Mouse (Mus musculus) heart, embryonic 11.5 days (tissue): ENCODE data around the gene Mcu. TPM values are rescaled to one million over a fixed set of nuclear protein-coding genes. Genes with fewer than 3 reads are reported as not detected.

ENCODE experiments used
- ATAC-seq: fragments of 200-750 bp; cut with Nextera tagmentation; replicated peaks from 2 replicates; pipeline ENCODE4 v1.8.0; 2017; ENCODE audit warnings: moderate library complexity; ENCODE audit not compliant: insufficient number of reproducible peaks, low FRiP score, low TSS enrichment
- H3K27ac ChIP-seq: fragments of 300-500 bp; sonication (generic); 2 replicates; pipeline ENCODE4 v1.5.1; 2014; ENCODE audit warnings: mild to moderate bottlenecking, low read depth, low read length
- H3K27me3 ChIP-seq: fragments of 300-500 bp; sonication (generic); 2 replicates; pipeline ENCODE4 v1.6.1; 2014; ENCODE audit warnings: mild to moderate bottlenecking, low read length, mixed read lengths; ENCODE audit not compliant: control insufficient read depth, insufficient read depth
- H3K36me3 ChIP-seq: fragments of 300-500 bp; sonication (generic); 2 replicates; pipeline ENCODE4 v1.6.1; 2014; ENCODE audit warnings: mild to moderate bottlenecking, low read length, moderate library complexity, mixed read lengths; ENCODE audit not compliant: control insufficient read depth, insufficient read depth
- H3K4me1 ChIP-seq: fragments of 300-500 bp; sonication (generic); 2 replicates; pipeline ENCODE4 v1.6.1; 2014; ENCODE audit warnings: low read length; ENCODE audit not compliant: control insufficient read depth, insufficient read depth
- H3K4me2 ChIP-seq: fragments of 300-500 bp; sonication (generic); 2 replicates; pipeline ENCODE4 v1.6.1; 2014; ENCODE audit warnings: mild to moderate bottlenecking, moderate library complexity
- H3K4me3 ChIP-seq: fragments of 300-500 bp; sonication (generic); 2 replicates; pipeline ENCODE4 v1.5.1; 2014; ENCODE audit warnings: low read depth, low read length
- H3K9ac ChIP-seq: fragments of 300-500 bp; sonication (generic); 2 replicates; pipeline ENCODE4 v1.6.1; 2014; ENCODE audit warnings: mild to moderate bottlenecking, low read depth, low read length, moderate library complexity
- H3K9me3 ChIP-seq: fragments of 300-500 bp; sonication (generic); replicated peaks from 2 replicates; pipeline ENCODE4 v1.6.1; 2016; ENCODE audit warnings: low read length; ENCODE audit not compliant: control insufficient read depth
- WGBS: fragments of 180-500 bp; shearing (Covaris S2); extraction: QIAGEN DNeasy Blood & Tissue Kit; methylation state at CpG from one replicate; pipeline ENCODE4 v1.1.7; 2014; ENCODE audit not compliant: insufficient replicate concordance; 5-methylcytosine and 5-hydroxymethylcytosine counted together
- polyA plus RNA-seq: library from polyadenylated mRNA; unstranded; fragments of >200 nt; fragmentation: Nextera tagmentation; extraction: Ambion mirVana; gene quantifications from 2 replicates; pipeline ENCODE4 v1.2.1, GENCODE M21; 2014

Gene Mcu
- polyA plus RNA-seq, 1 experiment from 2014 or later = 28.5 TPM

GRCm38 (mm10) chr10:59446911-59447437 is 169.5 kb downstream of the Mcu start:
- Histone ChIP-seq H3K4me3 (no peak overlapping the region), H3K4me1 (peaks cover 32% of the 10 kb centered on the region), H3K36me3 (no peaks in the 10 kb centered on the region; the same call in 1 of the 2 replicates), H3K27me3 (no peaks in the 10 kb centered on the region), H3K27ac (0 out of 2 replicates have a peak overlapping the region, but pooled peaks have one; percentile 18), H3K4me2 (no peak overlapping the region), H3K9ac (no peak overlapping the region), H3K9me3 (no peaks in the 10 kb centered on the region)
- ATAC-seq = no peak
- WGBS = 73% methylated on average over 10 of the region's 10 CpGs

- no peaks in the 10 kb centered on the region for H3K9me3 ChIP-seq
- H3K27ac ChIP-seq = no peak overlapping the region
- WGBS = 30% methylated on average over 8 of the region's 8 CpGs
- H3K4me1 ChIP-seq = peaks cover 34% of the 10 kb centered on the region
- ATAC-seq = no peak
- no peaks in the 10 kb centered on the region for H3K27me3 ChIP-seq
- no peak overlapping the region for H3K9ac ChIP-seq
- no peaks in the 10 kb centered on the region for H3K36me3 ChIP-seq
- H3K4me3 ChIP-seq = no peak overlapping the region
- no peak overlapping the region for H3K4me2 ChIP-seq
Observed at GRCm38 (mm10) chr10:59444635-59445034, 171.9 kb downstream of the Mcu start.

GRCm38 (mm10) chr10:59444106-59444505 is 172.4 kb downstream of the Mcu start:
- no peak for ATAC-seq
- WGBS = 71% methylated on average over 3 of the region's 3 CpGs
- no peaks in the 10 kb centered on the region for H3K36me3 ChIP-seq
- no peak overlapping the region for H3K9ac ChIP-seq
- H3K9me3 ChIP-seq = no peaks in the 10 kb centered on the region
- no peaks in the 10 kb centered on the region for H3K27me3 ChIP-seq
- no peak overlapping the region for H3K4me3 ChIP-seq
- H3K4me2 ChIP-seq = no peak overlapping the region
- H3K4me1 ChIP-seq = peaks cover 36% of the 10 kb centered on the region
- no peak overlapping the region for H3K27ac ChIP-seq

- H3K27me3 ChIP-seq = no peaks in the 10 kb centered on the region
- 0 out of 2 replicates have a peak, but pooled peaks have one; percentile 31 for ATAC-seq
- H3K27ac ChIP-seq = no peak overlapping the region
- H3K9me3 ChIP-seq = no peaks in the 10 kb centered on the region
- no peaks in the 10 kb centered on the region for H3K36me3 ChIP-seq
- peak overlapping the region; percentile 12 for H3K4me2 ChIP-seq
- no peak overlapping the region for H3K4me3 ChIP-seq
- 7% methylated on average over 7 of the region's 7 CpGs for WGBS
- peaks cover 36% of the 10 kb centered on the region for H3K4me1 ChIP-seq
- no peak overlapping the region for H3K9ac ChIP-seq
Observed at GRCm38 (mm10) chr10:59443212-59443611, 173.3 kb downstream of the Mcu start.

GRCm38 (mm10) chr10:59441735-59442134 is 174.8 kb downstream of the Mcu start, which contains the start of gene Oit3:
Oit3 (minus strand) TSS chr10:59441778.
- no peak for ATAC-seq
- H3K4me1 ChIP-seq = peaks cover 26% of the 10 kb centered on the region
- 46% methylated on average over 11 of the region's 11 CpGs for WGBS

GRCm38 (mm10) chr10:59440177-59440576 is 176.3 kb downstream of the Mcu start:
- no peaks in the 10 kb centered on the region for H3K36me3 ChIP-seq
- 0 out of 2 replicates have a peak, but pooled peaks cover 2% of the 10 kb centered on the region for H3K27me3 ChIP-seq
- H3K27ac ChIP-seq = no peak overlapping the region

More at GRCm38 (mm10) chr10:59441735-59442134, 174.8 kb downstream of the Mcu start, which contains the start of gene Oit3:
- Histone ChIP-seq H3K36me3 (no peaks in the 10 kb centered on the region), H3K4me3 (no peak within 1 kb of the TSS), H3K9me3 (no peaks in the 10 kb centered on the region), H3K27me3 (no peaks in the 10 kb centered on the region), H3K9ac (no peak within 1 kb of the TSS), H3K27ac (no peak within 1 kb of the TSS), H3K4me2 (no peak within 1 kb of the TSS)

GRCm38 (mm10) chr10:59439508-59439931 is 177.0 kb downstream of the Mcu start:
- Histone ChIP-seq H3K27me3 (0 out of 2 replicates have a peak, but pooled peaks cover 2% of the 10 kb centered on the region), H3K4me3 (no peak overlapping the region), H3K36me3 (no peaks in the 10 kb centered on the region), H3K9me3 (no peaks in the 10 kb centered on the region), H3K27ac (no peak overlapping the region), H3K4me2 (no peak overlapping the region), H3K4me1 (peaks cover 17% of the 10 kb centered on the region), H3K9ac (no peak overlapping the region)
- no peak for ATAC-seq
- WGBS = 39% methylated on average over 5 of the region's 5 CpGs

More at GRCm38 (mm10) chr10:59440177-59440576, 176.3 kb downstream of the Mcu start:
- Histone ChIP-seq H3K4me3 (no peak overlapping the region), H3K9ac (no peak overlapping the region), H3K9me3 (no peaks in the 10 kb centered on the region), H3K4me2 (no peak overlapping the region), H3K4me1 (peaks cover 22% of the 10 kb centered on the region)
- no peak for ATAC-seq
- WGBS = 50% methylated on average over 6 of the region's 6 CpGs

GRCm38 (mm10) chr10:59438651-59439050 is 177.8 kb downstream of the Mcu start:
- H3K27ac ChIP-seq = no peak overlapping the region
- H3K4me1 ChIP-seq = peaks cover 10% of the 10 kb centered on the region
- no peaks in the 10 kb centered on the region for H3K36me3 ChIP-seq
- H3K27me3 ChIP-seq = 0 out of 2 replicates have a peak, but pooled peaks cover 2% of the 10 kb centered on the region
- H3K4me2 ChIP-seq = no peak overlapping the region
- no peak for ATAC-seq
- no peak overlapping the region for H3K9ac ChIP-seq
- H3K4me3 ChIP-seq = no peak overlapping the region
- no peaks in the 10 kb centered on the region for H3K9me3 ChIP-seq
- 90% methylated on average over 12 of the region's 12 CpGs for whole genome bisulfite sequencing

- 89% methylated on average over 18 of the region's 18 CpGs for WGBS
- H3K4me2 ChIP-seq = no peak overlapping the region
- H3K4me3 ChIP-seq = no peak overlapping the region
- H3K27me3 ChIP-seq = 0 out of 2 replicates have a peak, but pooled peaks cover 2% of the 10 kb centered on the region
- H3K9ac ChIP-seq = no peak overlapping the region
- ATAC-seq = no peak
- H3K4me1 ChIP-seq = peaks cover 8% of the 10 kb centered on the region
- H3K27ac ChIP-seq = no peak overlapping the region
- no peaks in the 10 kb centered on the region for H3K36me3 ChIP-seq
- no peaks in the 10 kb centered on the region for H3K9me3 ChIP-seq
Observed at GRCm38 (mm10) chr10:59435746-59436145, 180.7 kb downstream of the Mcu start.
